Mouse (Mus musculus) macrophage (primary cell): ENCODE results near the gene Abcd3. TPM values are rescaled to one million over a fixed set of nuclear protein-coding genes. Genes with fewer than 3 reads are reported as not detected.
A peak's percentile ranks its signal among the peaks of the same experiment; 100 is the strongest.

Experiments
- H3K27ac ChIP-seq: fragments of 350-480 bp; formaldehyde crosslinking; 2 replicates; pipeline ENCODE4 v1.9.0; 2021
- H3K36me3 ChIP-seq: fragments of 350-480 bp; formaldehyde crosslinking; 2 replicates; pipeline ENCODE4 v1.9.0; 2021; ENCODE audit errors: inconsistent target
- H3K4me3 ChIP-seq: fragments of 350-480 bp; formaldehyde crosslinking; 2 replicates; pipeline ENCODE4 v1.9.0; 2021; ENCODE audit errors: inconsistent target
- H3K79me2 ChIP-seq: fragments of 350-480 bp; formaldehyde crosslinking; 2 replicates; pipeline ENCODE4 v1.9.0; 2021; ENCODE audit errors: inconsistent target
- WGBS: methylation state at CpG from one replicate; pipeline ENCODE4 v1.1.7; 2026; ENCODE audit warnings: inconsistent platforms; ENCODE audit not compliant: missing documents; 5-methylcytosine and 5-hydroxymethylcytosine counted together
- polyA plus RNA-seq: library from polyadenylated mRNA; stranded (reverse); fragments of 250-400 nt; gene quantifications from 3 replicates; pipeline ENCODE4 v1.2.4, GENCODE M21; 2018; ENCODE audit warnings: inconsistent platforms

The Abcd3 gene
- polyA plus RNA-seq, 1 experiment from 2014 or later = 44.8 TPM

- Histone ChIP-seq H3K4me3 (no peak overlapping the region), H3K36me3 (no peaks in the 10 kb centered on the region), H3K79me2 (no peaks in the 10 kb centered on the region), H3K27ac (no peak overlapping the region)
- WGBS = 88% methylated on average over 2 of the region's 2 CpGs
Observed at GRCm38 (mm10) chr3:121834732-121835131, 19.6 kb upstream of the Abcd3 start.

DNA sequence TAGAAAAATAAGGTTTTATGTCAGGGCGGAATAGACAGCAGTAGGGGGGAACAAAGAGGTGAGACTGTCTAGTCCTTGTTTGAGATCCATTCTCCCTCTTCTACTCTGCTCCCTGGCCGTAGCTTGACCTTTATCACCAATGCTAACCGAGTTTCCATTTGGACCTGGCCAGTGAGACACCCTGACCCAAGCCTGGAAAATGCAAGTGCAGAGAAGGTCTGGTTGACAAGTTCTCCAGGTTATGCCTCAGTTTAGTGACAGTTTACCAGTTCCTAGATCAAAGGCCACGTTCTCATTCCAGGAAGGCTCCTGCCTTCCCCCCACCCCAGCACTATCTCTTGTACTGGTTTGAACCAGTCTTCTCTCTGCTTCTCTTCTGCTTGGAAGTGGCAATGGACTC lies 19.1 kb upstream of the Abcd3 start:
- H3K27ac ChIP-seq = no peak overlapping the region

GRCm38 (mm10) chr3:121825092-121825491 lies 10.0 kb upstream of the Abcd3 start:
- H3K27ac ChIP-seq = no peak overlapping the region
- no peak overlapping the region for H3K4me3 ChIP-seq
- no peaks in the 10 kb centered on the region for H3K79me2 ChIP-seq
- 100% methylated on average over 1 of the region's 1 CpGs for WGBS
- H3K36me3 ChIP-seq = no peaks in the 10 kb centered on the region

More for the DNA sequence above, 19.1 kb upstream of the Abcd3 start:
- 96% methylated on average over 4 of the region's 4 CpGs for WGBS
- no peaks in the 10 kb centered on the region for H3K36me3 ChIP-seq
- no peaks in the 10 kb centered on the region for H3K79me2 ChIP-seq
- H3K4me3 ChIP-seq = no peak overlapping the region

- 89% methylated on average over 1 of the region's 1 CpGs for WGBS
- H3K27ac ChIP-seq = no peak overlapping the region
Observed at GRCm38 (mm10) chr3:121824319-121824718, 9.2 kb upstream of the Abcd3 start.

GRCm38 (mm10) chr3:121822643-121823042 lies 7.5 kb upstream of the Abcd3 start:
- Histone ChIP-seq H3K27ac (no peak overlapping the region), H3K4me3 (no peak overlapping the region), H3K36me3 (no peaks in the 10 kb centered on the region), H3K79me2 (no peaks in the 10 kb centered on the region)
- WGBS = 95% methylated on average over 5 of the region's 5 CpGs

More at GRCm38 (mm10) chr3:121824319-121824718, 9.2 kb upstream of the Abcd3 start:
- Histone ChIP-seq H3K36me3 (no peaks in the 10 kb centered on the region), H3K79me2 (no peaks in the 10 kb centered on the region), H3K4me3 (no peak overlapping the region)

DNA sequence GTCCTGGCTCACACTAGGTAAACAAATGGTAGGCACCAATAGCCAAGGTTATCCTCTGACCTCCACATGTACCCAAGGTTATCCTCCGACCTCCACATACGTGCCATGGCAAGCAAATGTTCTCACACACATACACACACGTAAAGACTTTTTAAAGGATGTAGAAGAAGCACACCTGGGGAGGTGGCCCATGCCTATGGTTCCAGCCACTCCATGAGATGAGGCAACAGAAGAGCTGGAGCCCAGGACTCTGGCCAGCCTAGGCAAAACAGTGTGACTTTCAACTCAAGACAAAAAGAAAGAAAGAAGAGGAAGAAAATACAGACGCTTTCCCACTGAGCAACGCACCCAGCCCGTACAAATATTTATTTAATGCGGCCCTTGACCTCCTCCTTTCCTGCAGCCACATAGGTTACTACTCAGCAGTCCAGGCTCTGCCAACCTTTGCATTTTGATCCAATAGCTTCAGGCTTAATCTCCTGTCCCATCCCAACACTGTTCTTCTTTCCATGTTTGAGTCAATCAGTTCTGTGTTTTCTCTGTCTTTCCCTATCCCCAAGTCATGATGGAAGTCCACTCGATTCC lies 6.5 kb upstream of the Abcd3 start:
- no peaks in the 10 kb centered on the region for H3K79me2 ChIP-seq
- 94% methylated on average over 8 of the region's 8 CpGs for WGBS
- H3K27ac ChIP-seq = no peak overlapping the region
- H3K4me3 ChIP-seq = no peak overlapping the region
- H3K36me3 ChIP-seq = no peaks in the 10 kb centered on the region

- H3K27ac ChIP-seq = no peak overlapping the region
- H3K4me3 ChIP-seq = no peak overlapping the region
- WGBS = 70% methylated on average over 3 of the region's 3 CpGs
- no peaks in the 10 kb centered on the region for H3K79me2 ChIP-seq
- no peaks in the 10 kb centered on the region for H3K36me3 ChIP-seq
Observed at GRCm38 (mm10) chr3:121819693-121820200, 4.6 kb upstream of the Abcd3 start.

DNA sequence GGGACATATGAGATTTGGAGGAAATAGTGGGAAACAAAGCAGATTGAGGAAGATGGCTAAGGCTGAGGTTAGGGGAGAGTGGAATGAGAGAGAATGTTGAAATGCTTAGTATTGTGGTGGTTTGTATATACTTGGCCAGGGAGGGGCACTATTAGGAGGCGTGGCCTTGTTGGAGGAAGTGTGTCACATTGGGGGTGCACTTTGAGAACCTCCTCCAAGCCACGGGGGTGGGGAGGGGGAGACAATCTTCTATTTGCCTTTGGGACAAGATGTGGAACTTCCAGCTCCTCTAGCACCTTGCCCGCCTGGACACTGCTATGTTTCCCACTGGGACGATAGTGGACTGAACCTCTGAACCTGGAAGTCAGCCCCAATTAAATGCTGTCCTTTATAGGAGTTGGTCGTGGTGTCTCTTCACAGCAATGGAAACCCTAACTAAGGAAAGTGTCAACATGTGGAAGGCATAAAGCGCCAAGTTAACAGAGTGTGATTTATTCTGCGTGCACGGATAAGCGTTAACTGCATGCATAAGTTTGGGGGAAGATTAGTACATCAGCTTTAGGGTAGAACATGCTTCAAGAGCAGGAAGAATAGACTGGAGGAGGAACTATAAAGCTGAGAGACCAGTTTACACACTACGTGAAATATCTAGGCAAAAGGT lies 3.8 kb upstream of the Abcd3 start:
- WGBS = 81% methylated on average over 10 of the region's 10 CpGs
- Histone ChIP-seq H3K27ac (no peak overlapping the region), H3K36me3 (no peaks in the 10 kb centered on the region), H3K79me2 (peaks cover 5% of the 10 kb centered on the region; the same call in 1 of the 2 replicates), H3K4me3 (no peak overlapping the region)

DNA sequence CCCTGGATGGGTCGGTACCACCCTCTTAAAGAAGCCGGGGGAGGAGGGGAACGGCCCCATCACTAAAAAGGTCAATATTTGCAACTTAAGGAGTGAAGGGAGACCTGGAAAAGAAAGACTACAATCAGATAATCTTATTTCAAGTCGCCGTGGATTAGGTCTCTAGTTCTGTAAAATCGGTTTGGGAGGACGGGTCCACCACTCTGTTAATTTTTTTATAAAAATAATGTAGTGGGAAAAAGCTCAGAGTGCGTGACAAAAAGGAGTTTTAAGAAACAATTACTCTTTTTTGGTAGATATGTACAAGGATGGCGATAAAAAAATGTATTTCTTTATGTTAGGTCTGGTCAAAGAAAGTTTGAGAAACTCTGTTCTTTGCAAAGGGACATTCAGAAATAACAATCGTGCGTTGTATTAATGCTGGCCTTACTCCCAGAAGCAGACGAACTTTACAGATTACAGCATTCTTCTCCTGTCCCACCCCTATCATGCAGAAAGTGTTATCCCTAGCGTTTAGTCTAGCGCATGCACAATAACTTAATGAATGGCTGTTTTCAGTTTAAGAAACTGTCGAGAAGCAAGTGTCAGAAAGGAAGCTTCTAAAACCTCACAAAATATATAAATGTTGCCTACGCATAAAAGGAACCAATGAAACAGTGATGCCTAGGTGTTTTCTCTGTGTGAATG lies 590 bp upstream of the Abcd3 start:
- H3K4me3 ChIP-seq = peak overlapping the region; percentile 18; the same call in 1 of the 2 replicates
- H3K36me3 ChIP-seq = no peaks in the 10 kb centered on the region
- peaks cover 37% of the 10 kb centered on the region; the same call in 1 of the 2 replicates for H3K79me2 ChIP-seq
- H3K27ac ChIP-seq = no peak overlapping the region
- WGBS = 42% methylated on average over 16 of the region's 16 CpGs

DNA sequence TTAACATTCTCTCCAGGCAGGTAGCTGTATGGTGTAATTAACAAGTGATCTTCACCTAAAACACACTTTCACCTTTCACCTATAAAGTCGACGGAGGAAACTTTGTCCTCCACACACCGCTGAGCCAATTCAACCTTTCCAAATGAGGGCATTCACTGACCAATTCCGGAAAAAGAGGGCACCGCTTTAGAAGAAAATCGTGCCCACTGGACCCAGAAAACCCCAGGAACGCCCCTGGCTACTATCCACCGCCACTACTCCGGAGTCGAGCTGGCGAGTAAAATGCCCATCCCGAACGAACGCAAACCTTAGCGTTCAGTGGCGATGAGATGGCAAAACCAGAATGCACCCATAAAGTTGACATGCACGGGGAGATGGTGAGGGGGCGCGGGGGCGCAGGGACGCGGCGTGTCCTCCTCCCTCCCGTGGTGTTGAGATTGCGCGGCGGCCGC lies 663 bp downstream of the Abcd3 start:
- WGBS = under 1% methylated on average over 25 of the region's 28 CpGs
- Histone ChIP-seq H3K36me3 (no peaks in the 10 kb centered on the region), H3K4me3 (peak overlapping the region; percentile 79), H3K79me2 (peaks cover 50% of the 10 kb centered on the region; the same call in 1 of the 2 replicates), H3K27ac (no peak overlapping the region)

DNA sequence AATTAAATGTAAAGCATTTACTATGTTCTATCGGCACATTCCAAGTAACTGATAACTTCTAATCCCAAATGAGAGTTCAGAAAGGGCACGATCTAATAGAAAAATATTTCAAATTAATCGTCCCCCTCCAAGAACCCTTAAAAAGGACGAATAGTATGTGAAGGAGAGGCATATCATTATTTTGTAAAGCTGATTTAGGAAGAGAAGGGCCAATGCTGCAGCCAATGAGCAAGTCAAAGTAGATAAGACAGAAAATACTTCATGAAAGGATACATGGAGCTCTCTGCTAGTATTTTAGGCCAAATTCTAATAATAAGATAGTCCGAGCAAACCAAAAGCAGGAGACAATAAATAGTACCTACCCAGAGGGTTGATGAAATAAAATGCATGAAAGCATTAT lies 1.3 kb downstream of the Abcd3 start:
- Histone ChIP-seq H3K27ac (no peak overlapping the region), H3K36me3 (no peaks in the 10 kb centered on the region), H3K79me2 (peaks cover 56% of the 10 kb centered on the region; the same call in 1 of the 2 replicates), H3K4me3 (peak overlapping the region; percentile 79)
- 71% methylated on average over 5 of the region's 5 CpGs for WGBS

- no peak overlapping the region for H3K27ac ChIP-seq
- 21% methylated on average over 3 of the region's 3 CpGs for WGBS
- H3K36me3 ChIP-seq = no peaks in the 10 kb centered on the region
- H3K4me3 ChIP-seq = no peak overlapping the region
- peaks cover 91% of the 10 kb centered on the region; the same call in 1 of the 2 replicates for H3K79me2 ChIP-seq
Observed at GRCm38 (mm10) chr3:121808246-121808645, 6.9 kb downstream of the Abcd3 start.

DNA sequence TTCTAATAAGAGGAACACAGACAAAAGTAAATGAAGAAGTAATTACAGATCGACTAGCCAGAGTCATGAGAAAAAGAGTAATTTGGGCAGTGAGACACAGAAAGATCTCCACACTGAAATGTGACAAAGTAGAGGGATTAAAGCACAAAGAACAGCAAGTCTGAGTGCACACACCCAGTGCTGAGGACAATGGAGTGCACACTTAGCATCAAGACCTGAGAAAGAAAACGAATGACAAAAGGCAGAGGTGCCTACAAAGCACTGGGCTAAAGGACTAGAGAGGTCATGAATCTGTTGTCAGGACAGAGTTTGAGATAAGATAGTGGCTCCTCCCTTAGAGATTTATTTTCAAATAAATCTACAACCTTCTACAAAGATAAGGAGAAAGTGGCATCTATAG lies 20.9 kb downstream of the Abcd3 start:
- no peak overlapping the region for H3K4me3 ChIP-seq
- H3K36me3 ChIP-seq = peaks cover 10% of the 10 kb centered on the region; the same call in 1 of the 2 replicates
- WGBS = 86% methylated on average over 2 of the region's 2 CpGs
- peaks cover 5% of the 10 kb centered on the region; the same call in 1 of the 2 replicates for H3K79me2 ChIP-seq
- H3K27ac ChIP-seq = no peak overlapping the region

DNA sequence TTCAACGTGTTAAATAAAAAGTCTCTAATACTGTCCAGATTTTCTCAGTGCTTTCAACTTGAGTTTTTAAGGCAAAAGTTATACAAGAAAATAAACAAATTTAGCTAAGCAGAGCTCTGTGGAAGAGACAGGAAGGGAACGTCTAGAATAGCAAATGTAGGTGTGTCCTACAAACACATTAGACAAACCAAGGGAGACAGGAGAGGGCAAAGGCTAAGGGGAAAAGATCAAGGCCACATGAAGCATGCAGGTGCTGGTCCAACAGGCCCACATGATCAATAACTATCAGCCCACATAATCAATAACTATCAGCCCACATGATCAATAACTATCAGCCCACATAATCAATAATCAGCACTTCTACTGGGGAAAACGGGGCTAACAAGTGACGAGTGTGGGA lies 22.9 kb downstream of the Abcd3 start:
- Histone ChIP-seq H3K79me2 (peaks cover under 1% of the 10 kb centered on the region; the same call in 1 of the 2 replicates), H3K27ac (no peak overlapping the region), H3K36me3 (peaks cover 10% of the 10 kb centered on the region; the same call in 1 of the 2 replicates), H3K4me3 (no peak overlapping the region)
- 93% methylated on average over 4 of the region's 4 CpGs for WGBS
